Mouse (Mus musculus) ES-Bruce4 (cell line): Measurements from ENCODE around the gene Ang2. TPM values are rescaled to one million over a fixed set of nuclear protein-coding genes. Genes with fewer than 3 reads are reported as not detected.
"Not testable (repeated sequence)": the region's sequence is repeated elsewhere in the genome, so short reads cannot be mapped to it uniquely, and the experiment has no call there.

Experiments used
- H3K27ac ChIP-seq: 2 replicates; pipeline ENCODE4 v1.5.1; 2012; ENCODE audit warnings: low read length, inconsistent platforms; ENCODE audit not compliant: insufficient read depth
- H3K27me3 ChIP-seq: 2 replicates; pipeline ENCODE4 v1.6.1; 2012; ENCODE audit warnings: mild to moderate bottlenecking, low read length, inconsistent platforms; ENCODE audit not compliant: control insufficient read depth, poor library complexity, insufficient read depth, severe bottlenecking
- H3K36me3 ChIP-seq: 2 replicates; pipeline ENCODE4 v1.6.1; 2012; ENCODE audit warnings: inconsistent platforms, mild to moderate bottlenecking, low read length, moderate library complexity; ENCODE audit not compliant: control insufficient read depth, poor library complexity, insufficient read depth, severe bottlenecking
- H3K4me1 ChIP-seq: one replicate; pipeline ENCODE4 v1.8.1; 2011; ENCODE audit warnings: low read length; ENCODE audit not compliant: control insufficient read depth, insufficient read depth
- H3K4me3 ChIP-seq: 2 replicates; pipeline ENCODE4 v1.5.1; 2011; ENCODE audit warnings: low read depth, mild to moderate bottlenecking, low read length
- H3K9ac ChIP-seq: 2 replicates; pipeline ENCODE4 v1.6.1; 2012; ENCODE audit warnings: low read depth, mild to moderate bottlenecking, inconsistent platforms; ENCODE audit not compliant: poor library complexity, severe bottlenecking
- H3K9me3 ChIP-seq: replicated peaks from 2 replicates; pipeline ENCODE4 v1.6.1; 2012; ENCODE audit warnings: mild to moderate bottlenecking, low read length, inconsistent platforms; ENCODE audit not compliant: control insufficient read depth, poor library complexity, insufficient read depth, severe bottlenecking
- CTCF ChIP-seq: IDR thresholded peaks from one replicate; pipeline ENCODE4 v1.8.1; 2011; ENCODE audit warnings: low read depth, low read length
- EP300 ChIP-seq: IDR thresholded peaks from 2 replicates; pipeline ENCODE4 v1.6.1; 2011; ENCODE audit warnings: low read depth, low read length; ENCODE audit not compliant: insufficient read depth
- POLR2A ChIP-seq: IDR thresholded peaks from one replicate; pipeline ENCODE4 v1.8.1; 2011; ENCODE audit warnings: low read length; ENCODE audit not compliant: insufficient read depth
- polyA plus RNA-seq: library from polyadenylated mRNA; stranded (reverse); fragments of >200 nt; gene quantifications from 2 replicates; pipeline ENCODE4 v1.2.4, GENCODE M21; 2011; ENCODE audit warnings: low read depth; ENCODE audit not compliant: missing spikeins, insufficient read depth, insufficient read length

Ang2 gene
- polyA plus RNA-seq, 1 experiment: not detected

DNA sequence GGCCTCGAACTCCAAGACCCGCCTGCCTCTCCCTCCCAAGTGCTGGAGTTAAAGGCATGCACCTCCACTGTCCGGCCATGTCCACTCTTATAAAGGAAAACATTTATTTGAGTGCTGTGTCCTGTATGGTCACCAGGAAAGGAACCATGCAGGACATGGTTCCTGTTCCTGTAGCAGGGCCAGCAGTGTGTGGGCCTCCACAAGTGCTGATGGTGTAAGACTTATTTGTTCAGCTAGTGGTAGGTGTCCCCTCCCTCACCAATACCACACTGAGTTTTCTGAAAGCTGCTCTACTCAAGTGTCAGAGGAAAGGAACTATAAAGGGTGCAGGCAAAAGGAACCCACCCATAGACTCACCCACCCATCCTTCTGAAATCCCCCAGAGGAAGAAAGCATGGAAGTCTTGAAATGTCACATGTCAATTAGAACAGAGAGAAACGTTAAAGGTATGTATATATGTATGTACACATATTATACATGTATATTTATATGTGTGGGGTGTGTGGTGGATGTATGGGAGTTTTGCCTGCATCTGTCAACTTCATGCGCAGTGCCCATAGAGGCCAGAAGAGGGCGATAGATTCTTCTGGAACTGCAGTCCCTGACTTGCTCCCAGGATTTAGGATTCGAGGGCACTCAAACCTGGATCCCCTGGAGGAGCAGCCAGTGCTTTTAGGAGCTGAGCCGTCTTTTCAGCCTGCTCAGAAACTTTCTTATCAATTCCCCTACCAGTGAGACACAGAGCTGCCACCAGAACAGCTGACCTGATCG is 26.7 kb downstream of the Ang2 start:
- not testable (repeated sequence) for H3K36me3 ChIP-seq, H3K9me3 ChIP-seq, H3K4me3 ChIP-seq, H3K4me1 ChIP-seq, H3K27me3 ChIP-seq, H3K9ac ChIP-seq, H3K27ac ChIP-seq
- peak; percentile 76 for TF ChIP-seq CTCF

DNA sequence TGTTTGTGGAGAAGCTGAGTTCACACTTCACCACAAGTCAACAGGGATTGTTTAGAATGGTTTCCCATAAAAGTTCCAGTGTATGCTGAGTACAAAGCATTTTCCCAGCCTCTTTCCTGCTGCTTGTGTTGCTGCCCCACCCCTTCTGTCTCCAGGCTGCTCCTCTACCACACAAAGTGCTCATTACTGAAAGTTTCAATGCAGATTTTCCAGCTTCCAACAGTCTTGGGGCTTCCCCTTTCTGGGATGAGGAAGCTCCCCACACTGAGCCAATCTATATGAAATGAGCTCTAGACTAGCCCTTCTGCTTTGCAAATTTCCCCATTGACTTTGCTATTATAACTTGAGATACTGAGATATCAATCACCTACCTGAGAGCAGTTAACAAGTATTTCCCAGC is 32.9 kb downstream of the Ang2 start:
- no peaks in the 10 kb centered on the region for H3K9me3 ChIP-seq
- no peak overlapping the region for H3K4me3 ChIP-seq
- H3K27me3 ChIP-seq: no peaks in the 10 kb centered on the region
- no peaks in the 10 kb centered on the region for H3K36me3 ChIP-seq
- TF ChIP-seq EP300 (no peak), CTCF (no peak), POLR2A (no peak)
- H3K9ac ChIP-seq: no peak overlapping the region
- no peaks in the 10 kb centered on the region for H3K4me1 ChIP-seq
- no peak overlapping the region for H3K27ac ChIP-seq

DNA sequence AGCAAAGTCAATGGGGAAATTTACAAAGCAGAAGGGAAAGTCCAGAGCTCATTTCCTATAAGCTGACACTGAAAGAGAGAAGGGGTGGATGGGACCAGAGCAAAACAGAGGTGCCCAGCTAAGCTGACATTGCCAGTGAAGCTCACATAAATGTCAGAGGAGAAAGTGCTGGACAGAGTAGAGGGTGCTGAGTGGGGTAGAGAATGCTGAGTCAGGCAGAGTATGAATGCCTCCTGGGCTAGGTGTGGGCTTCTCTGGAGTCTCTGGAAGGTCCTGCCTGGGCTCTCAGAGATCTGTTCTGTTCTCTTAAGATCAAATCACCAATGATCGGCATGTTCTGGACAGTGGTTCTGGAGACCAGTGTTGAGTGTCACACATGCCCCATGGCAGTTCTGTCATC is 33.5 kb downstream of the Ang2 start:
- Histone ChIP-seq H3K27ac (no peak overlapping the region), H3K9ac (no peak overlapping the region), H3K4me3 (no peak overlapping the region), H3K27me3 (no peaks in the 10 kb centered on the region), H3K36me3 (no peaks in the 10 kb centered on the region), H3K4me1 (no peaks in the 10 kb centered on the region), H3K9me3 (no peaks in the 10 kb centered on the region)
- no peak for TF ChIP-seq EP300
- TF ChIP-seq CTCF: no peak
- no peak for TF ChIP-seq POLR2A

DNA sequence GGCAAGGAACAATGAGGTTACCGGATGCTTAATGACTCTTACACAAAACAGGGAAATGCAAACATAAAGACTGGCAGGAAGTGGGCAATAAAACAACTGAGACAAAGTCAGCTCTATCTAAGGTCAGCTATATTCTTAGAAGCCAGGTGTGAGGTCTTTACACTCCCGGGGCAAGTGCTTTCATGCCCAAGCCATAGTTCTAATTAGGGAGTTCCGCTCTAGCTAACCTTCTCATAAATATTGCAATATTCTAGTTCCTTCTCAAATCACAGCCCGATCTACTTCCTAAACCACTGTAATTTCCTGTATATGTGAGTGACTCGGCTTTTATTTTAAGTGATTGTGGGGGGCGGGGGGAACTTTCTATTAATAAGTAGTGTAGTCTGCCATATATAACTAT is 35.6 kb downstream of the Ang2 start:
- not testable (repeated sequence) for H3K4me3 ChIP-seq, H3K36me3 ChIP-seq, H3K4me1 ChIP-seq, H3K27ac ChIP-seq, H3K9me3 ChIP-seq, H3K27me3 ChIP-seq, H3K9ac ChIP-seq

DNA sequence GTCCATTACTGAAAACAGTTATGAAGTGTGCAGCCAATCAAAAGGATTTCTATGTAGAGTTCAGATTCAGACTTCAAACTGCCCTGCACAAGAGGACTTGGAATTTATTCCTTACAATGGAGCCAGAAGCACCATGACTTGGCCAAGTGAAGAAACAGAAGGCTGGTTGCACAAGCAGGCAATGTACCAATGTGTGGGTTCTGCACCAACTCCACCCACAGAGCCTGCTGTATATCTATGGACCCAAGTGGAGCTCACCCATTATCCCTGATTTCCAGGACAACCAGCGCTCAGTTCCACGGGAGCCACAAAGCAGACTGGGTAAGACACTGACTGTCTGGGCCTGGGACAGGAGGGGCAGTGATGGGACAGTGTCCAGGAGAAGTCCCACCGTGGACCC is 37.0 kb downstream of the Ang2 start, which contains the start of gene Rnase2b:
Gene Rnase2b (plus strand): TSS at position 285 of the 400 bp plus-strand sequence.
- not testable (repeated sequence) for H3K9me3 ChIP-seq, H3K4me3 ChIP-seq, H3K4me1 ChIP-seq, H3K27ac ChIP-seq, H3K9ac ChIP-seq, H3K36me3 ChIP-seq, H3K27me3 ChIP-seq

DNA sequence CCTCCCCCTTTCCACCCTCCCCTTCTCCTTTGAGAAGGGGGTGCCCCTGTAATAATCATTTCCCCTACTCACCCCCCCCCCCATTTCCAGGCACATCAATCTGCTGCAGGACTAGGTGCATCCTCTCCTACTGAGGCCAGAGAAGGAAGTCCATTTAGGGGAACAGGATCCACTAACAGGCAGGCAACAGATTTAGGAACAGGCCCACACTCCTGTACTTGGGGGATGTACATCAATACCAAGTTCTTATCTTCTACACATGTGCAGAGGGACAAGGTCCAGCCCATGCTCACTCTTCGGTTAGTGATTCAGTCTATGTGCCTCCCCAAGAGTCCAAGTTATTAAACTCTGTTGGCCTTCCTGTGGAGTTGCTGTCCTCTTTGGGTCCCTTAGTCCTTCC is 41.9 kb downstream of the Ang2 start:
- no peaks in the 10 kb centered on the region for H3K27me3 ChIP-seq
- no peaks in the 10 kb centered on the region for H3K36me3 ChIP-seq
- H3K27ac ChIP-seq: no peak overlapping the region
- no peak overlapping the region for H3K4me3 ChIP-seq
- no peak overlapping the region for H3K9ac ChIP-seq
- H3K4me1 ChIP-seq: no peaks in the 10 kb centered on the region
- no peaks in the 10 kb centered on the region for H3K9me3 ChIP-seq
- TF ChIP-seq CTCF (no peak), POLR2A (no peak), EP300 (no peak)
